ENCODE assay signal across 18 mouse cellular contexts in the genomic region with DNA sequence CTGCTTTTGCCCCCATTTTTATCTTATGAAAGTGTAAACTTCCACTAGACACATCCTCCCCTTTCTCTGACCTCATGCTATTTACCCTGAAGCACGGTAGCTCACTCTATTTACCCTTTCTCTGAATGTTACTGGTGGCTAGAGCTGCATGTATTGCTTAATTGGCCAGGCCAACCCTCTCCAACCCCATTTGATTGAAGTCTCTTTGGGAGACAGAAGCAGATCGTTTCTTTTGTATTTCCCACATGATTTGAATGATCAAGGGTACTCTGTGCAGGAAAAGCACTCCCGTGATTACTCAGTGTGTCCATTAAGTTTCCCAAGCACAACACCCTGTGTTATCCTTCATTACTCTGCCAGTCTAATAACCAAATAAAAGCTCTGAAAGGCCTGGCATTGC.
"Had no signal": no experiment of that assay in that cellular context is flagged by ENCODE, and none has a peak within 500 bp of the region (broad histone marks: within the 10 kb centered on the region; RNA-seq: fewer than 3 reads in every experiment).

No protein-coding gene starts in this region.

- H3K27ac ChIP-seq: kidney, postnatal 0 days; limb, embryonic 13.5 days; midbrain, embryonic 10.5 days; neural tube, embryonic 12.5 days had no signal

- H3K9ac ChIP-seq: limb, embryonic 13.5 days; neural tube, embryonic 12.5 days had no signal

- ATAC-seq: lung, postnatal 0 days had no signal

- H3K27me3 ChIP-seq: limb, embryonic 13.5 days; neural tube, embryonic 12.5 days had no signal

- H3K9me3 ChIP-seq: limb, embryonic 13.5 days; midbrain, embryonic 10.5 days; neural tube, embryonic 12.5 days had no signal

- H3K4me2 ChIP-seq: limb, embryonic 13.5 days; neural tube, embryonic 12.5 days had no signal

- H3K4me3 ChIP-seq: limb, embryonic 13.5 days; midbrain, embryonic 10.5 days; myocyte; neural tube, embryonic 12.5 days had no signal

- H3K36me3 ChIP-seq: limb, embryonic 13.5 days; midbrain, embryonic 10.5 days; neural tube, embryonic 12.5 days had no signal

- H3K4me1 ChIP-seq: limb, embryonic 13.5 days; midbrain, embryonic 10.5 days; neural tube, embryonic 12.5 days had no signal

- DNase-seq: kidney, adult 11 months; kidney, adult 9 months; kidney, postnatal 4 days; left cerebral cortex, postnatal 4 days; lung, adult 2 months; lung, postnatal 36 days; midbrain, embryonic 14.5 days; retina, postnatal 1 day; right cerebral cortex, postnatal 4 days; spleen, adult 18-20 months; thymus, adult 2 months; thymus, postnatal 25 days had no signal
